Mouse (Mus musculus) adrenal gland, adult 2 months (tissue): Measurements from ENCODE around the gene Tab2. TPM values are rescaled to one million over a fixed set of nuclear protein-coding genes. Genes with fewer than 3 reads are reported as not detected.

Experiments used
- DNase-seq: peaks from one replicate; pipeline ENCODE4 v3.0.0; 2021
- long read RNA-seq: library from polyadenylated mRNA; stranded (forward); transcript quantifications from one replicate; pipeline ENCODE4 v2.0.0, GENCODE M21; 2021
- polyA plus RNA-seq: library from polyadenylated mRNA; depleted of rRNA; stranded (reverse); fragments of >200 nt; gene quantifications from 2 replicates; pipeline ENCODE4 v1.2.3, GENCODE M21; 2012; rRNA removed
- total RNA-seq, 2 experiments: library from RNA; stranded (reverse); gene quantifications; 2 replicates each; pipeline ENCODE4 v1.2.3; 2021

Tab2 gene
- total RNA-seq (10 to 100 TPM; 42.4 to 74.4 TPM), polyA plus RNA-seq (10.5 and 14.1 TPM in 2 replicates)
- long read RNA-seq, full-length matches to known transcripts: 1 of 4 reads
- long read RNA-seq, partial matches to known transcripts: 2 of 4 reads
- long read RNA-seq, other reads (novel, unspliced or antisense): 1 of 4 reads

DNA sequence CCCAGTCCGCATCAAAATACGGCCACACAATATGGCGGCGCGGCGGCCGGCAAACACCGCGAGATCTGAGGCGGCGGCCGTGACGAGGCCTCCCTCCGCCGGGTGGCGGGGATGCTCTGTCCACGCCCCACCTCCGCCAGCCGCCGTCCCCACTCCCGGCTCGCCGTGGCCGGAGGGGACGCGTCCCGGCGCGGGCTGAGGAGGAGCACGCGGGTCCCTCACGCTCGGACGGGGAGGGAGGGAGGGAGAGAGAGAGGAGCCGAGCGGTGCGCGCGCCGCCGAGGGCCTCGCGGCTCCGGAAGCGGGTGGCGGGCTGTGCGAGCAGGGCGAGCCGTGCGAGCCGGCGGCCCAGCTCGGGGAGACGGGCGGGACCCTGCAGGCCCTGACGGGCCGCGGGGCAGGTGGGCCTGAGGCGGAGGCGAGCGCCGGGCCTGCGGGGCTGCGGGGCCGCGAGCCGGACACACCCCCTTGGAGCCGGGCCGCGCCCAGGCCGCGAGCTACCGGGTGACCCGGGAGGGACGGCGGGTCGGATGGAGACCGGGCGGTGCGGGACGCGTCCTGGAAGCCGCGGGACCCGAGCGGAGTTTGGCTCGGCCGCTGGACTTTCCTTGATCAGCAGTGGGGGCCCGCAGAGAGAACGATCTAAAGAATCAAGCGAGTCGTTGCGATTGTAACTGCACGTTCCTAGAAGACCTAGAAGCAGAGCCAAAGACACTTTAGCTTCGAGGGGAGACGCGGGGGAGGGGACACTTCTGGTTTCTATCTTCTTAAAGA lies at the start of gene Tab2:
Tab2 (minus strand) TSS at position 3 of the 774 bp plus-strand sequence.
- peak; percentile 95 for DNase-seq

DNA sequence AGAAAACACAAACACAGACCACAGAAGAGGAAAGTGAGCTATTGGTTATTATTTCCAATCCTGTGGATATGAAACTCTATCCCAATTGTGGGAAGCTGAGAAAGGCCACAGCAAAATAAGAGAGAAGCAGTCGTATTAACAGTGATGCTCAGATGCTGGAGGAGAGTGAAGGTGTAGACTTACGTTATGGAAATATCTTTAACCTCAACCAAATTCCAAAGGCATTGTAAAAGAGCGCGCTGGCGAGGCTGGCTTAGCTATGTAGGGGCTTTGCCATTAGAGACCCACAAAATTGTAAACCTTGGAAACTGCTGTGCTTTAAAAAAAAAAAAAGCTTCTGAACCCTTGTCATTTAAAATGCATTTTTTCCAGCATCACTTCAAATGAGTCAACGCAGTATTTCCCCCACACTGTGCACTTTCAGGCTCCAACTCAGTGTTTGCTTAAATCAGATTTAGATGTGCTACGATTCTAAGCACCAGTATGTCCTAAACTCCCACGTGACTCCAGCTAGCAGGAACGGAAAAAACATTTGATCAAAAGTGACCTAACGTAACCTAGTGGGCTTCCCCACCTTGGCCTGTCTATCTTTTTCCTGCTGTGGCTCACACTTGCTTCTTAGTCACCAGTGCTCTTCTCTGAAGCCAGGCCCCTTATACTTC lies 36.4 kb upstream of the Tab2 start:
- DNase-seq: no peak

DNA sequence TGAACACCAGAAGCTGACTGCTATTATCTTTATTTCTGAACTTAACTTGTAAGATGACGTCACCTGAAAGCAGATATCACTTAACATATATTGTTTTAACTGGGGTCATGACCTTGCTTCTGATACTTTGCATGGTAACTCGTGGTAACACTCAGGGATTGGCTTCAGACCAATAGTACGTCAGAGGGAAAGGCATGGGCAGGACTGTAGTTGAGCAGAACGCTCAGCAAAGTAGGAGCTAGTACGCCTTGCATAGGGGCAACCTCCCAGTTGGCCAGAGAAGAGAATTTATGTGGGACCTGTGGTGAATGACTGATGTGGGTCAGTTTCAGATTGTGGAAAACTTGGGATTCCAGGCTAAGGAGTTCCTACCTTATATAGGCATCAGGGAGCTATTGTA lies 35.6 kb upstream of the Tab2 start:
- no peak for DNase-seq

DNA sequence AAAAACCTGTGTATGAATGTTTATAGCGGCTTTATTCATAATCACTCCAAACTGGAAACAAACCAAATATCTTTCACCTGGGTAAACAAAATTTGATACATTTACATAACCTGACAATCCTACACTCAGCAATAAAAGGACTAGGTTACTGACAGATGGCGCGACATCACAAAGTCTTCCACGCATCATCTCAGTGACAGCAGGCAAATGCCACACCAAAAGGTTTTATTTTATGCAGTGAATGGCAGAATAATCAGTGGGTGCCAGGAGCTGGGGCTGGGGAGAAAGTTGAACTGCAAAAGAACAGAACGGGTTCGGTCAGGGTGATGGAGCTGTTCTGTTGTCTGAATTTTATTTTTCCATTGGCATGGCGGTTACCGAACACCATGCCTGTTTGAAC lies 31.5 kb upstream of the Tab2 start:
- no peak for DNase-seq

DNA sequence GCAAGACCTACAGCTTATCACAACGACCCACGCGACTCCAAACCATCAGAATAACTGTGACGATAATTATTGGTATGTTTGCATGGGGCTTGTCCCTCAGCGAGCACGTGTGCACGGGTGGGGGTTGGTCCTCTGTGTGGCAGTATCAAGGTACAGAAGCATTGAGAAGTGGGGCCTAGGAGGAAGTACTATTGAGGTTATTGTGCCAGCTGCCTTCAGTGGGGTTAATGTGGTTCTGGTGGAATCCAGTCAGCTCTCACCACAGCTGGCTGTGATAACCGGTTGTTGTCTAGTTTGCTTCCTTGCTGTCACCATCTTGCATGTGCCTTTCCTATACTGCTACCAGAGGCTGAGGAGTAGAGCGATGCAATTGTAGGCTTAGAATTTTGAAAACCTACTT lies 20.4 kb upstream of the Tab2 start:
- no peak for DNase-seq

DNA sequence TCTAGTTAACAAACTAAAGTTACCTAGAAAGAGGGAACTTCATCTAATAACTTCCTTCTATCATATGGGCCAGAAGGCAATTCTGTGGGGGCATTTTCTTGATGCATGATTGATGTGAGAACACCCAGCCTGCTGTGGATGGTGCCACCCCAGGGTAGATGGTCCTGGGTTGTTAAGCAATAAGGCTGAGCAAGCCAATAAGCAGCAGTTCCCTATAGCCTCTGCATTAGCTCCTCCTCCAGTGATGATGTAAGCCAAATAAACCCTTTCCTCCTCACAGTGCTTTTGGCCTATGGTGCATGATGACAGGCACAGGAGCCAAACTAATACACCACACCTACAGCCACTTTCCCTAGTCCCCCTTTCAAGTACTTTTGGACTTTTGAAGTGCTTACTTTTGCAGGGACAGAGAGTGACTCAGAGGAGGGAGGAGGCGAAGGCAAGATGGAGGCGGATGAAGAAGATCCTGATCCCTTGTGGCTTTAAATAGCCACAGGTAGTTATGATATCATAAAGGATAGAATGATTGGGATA lies 12.8 kb upstream of the Tab2 start:
- no peak for DNase-seq

DNA sequence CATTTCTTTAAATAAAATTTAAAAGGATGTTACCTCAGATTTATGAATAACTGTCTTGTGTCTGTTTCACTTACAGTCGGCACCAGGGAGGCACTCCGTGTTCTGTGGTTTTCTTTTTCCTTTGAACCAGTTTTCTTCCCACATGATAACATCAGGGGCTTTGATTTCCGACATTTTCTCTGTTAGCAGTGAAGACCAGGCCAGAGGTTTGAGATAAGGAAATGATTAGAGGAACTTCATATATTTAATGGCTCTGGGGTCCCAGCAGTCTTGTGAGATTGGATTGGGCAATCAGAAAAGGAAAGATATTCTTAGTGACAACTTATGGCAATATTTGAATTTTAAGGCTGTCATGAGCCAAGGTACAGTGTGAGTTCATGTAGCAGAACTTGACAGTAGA lies 11.1 kb upstream of the Tab2 start:
- DNase-seq: no peak

DNA sequence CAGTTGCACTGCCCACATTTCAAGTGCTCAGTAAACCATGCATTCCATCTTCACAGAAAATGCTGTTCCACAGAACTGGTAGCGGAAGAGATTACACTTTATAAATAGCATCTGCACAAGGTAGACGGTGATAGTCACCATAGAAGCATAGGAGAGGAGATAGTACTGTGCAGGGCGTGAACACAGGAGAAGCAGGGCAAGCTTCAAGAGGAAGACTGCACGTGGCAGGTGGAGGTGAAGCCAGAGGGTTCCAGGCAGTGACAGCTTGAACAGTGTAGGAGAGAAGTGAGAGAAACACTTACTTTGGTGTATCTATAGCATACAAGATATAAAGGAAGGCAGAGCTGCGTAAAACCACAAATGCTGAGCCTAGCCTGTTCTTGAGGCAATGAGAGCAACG lies 3.0 kb upstream of the Tab2 start:
- DNase-seq: no peak

DNA sequence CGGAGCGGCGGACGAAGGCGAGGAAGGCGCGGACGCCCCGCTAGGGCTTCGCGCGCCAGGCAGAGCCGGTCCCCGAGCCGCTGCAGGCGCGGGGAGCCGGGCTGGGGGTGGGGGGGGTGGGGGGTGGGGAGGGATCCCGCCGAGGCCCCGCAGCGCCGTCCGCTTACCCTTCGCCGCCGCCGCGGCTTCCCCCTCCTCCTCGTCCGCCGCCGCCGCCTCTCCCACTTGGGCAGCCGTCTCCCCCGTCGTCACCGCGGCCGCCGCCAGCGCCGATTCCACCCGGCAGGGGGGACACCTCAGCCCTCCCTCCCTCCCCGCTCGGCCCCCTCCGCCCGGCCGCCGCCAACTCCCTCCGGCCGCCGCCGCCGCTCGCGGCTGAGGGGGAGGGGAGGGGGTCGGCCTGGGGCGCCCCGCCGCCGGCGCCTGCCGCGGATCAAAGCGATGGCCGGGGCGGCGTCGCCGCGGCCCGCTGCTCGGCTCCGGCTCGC lies 352 bp downstream of the Tab2 start:
- peak; percentile 78 for DNase-seq

DNA sequence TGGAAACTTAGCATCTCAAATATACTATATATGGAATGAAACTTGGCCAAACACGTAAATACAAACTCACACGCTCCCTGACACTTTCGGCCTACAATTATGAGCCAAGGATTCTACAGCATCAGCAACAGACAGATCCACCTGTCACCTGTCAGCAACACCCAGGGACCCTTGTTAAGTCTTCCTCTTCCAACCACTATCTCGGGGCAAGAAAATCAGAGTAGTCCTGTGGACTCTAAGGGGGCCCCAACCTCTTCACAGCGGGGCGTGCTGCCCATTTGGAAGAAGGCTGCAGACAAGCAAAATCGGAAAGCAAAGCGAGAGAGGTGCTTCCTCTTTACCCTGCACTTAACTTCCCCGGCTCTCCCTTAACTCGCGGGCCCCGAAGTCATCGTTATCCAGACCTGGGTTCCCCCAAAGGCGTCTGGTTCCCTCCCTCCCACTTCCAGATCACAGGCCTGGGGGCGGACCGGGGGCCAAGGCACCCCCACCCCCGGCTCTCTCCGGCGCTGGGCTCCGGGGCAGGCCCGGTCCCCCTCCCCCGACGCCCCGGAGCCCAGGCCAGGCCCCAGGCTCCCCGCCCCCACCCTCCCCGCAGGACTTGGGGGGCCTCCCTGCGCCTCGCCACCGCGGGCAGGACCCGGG lies 919 bp downstream of the Tab2 start:
- DNase-seq: peak; percentile 66

DNA sequence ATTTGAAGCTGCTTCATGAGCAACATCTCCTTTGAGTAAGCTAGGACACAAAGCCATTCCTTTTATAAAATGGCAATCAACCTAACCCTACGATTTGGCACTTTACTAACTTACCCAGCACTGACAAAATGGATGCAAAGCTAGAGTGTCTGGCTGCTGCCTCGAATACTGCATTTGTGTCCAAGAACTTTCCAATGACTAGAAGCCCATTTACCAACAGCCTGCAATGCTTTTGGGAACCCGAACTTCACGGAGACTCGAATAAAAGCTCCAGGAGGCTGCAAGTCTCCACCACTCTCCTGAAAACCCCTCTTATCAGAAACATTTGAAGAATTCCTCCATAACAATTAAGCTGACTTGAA lies 1.4 kb downstream of the Tab2 start:
- DNase-seq: peak; percentile 6

DNA sequence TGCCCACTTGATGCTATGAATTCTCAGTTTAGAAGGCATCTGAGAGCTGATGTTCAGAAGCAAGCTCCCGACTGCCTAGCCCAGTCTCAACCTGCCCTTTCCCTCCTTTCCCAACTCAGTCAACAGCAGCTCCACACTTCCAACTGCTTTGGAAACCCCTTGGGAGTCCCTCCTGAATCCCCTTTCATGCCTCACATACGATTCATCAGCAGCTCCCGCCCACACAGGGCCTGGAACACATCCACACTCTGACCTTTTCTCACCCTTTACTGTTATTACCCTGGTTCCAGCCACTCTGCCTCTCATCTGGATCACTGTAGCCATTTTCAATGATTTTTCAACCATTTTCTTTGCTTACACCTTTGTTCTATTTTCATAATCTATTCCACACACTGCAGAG lies 13.0 kb downstream of the Tab2 start:
- DNase-seq: no peak

DNA sequence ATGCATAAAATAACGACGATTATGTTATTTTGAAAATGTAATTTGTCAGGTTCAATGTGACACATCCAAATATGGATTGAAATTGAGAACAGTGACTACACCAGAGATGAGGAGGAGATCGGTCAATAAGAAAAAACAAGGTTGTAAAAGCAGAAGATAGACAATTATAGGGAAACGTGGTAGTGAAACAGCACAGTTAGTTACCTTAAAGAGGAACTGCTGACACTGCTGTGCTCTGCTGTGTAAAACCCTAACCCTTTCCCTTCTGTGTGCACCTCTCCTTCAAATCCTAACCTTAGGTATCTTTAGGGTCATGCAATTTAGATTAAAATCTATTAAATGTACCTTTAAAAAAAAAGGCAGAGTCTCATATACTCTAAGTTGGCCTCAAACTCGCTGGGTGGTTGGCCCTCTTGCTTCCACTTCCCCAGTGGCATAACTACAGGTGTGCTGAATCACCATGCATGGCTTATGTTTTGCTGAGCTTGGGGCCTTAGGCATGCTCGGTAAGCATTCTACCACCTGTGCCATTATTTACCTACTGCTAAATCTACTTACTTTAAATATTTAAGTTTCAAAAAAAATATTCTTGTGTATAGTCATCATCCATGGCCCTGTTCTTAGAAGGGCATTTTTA lies 19.4 kb downstream of the Tab2 start:
- no peak for DNase-seq

DNA sequence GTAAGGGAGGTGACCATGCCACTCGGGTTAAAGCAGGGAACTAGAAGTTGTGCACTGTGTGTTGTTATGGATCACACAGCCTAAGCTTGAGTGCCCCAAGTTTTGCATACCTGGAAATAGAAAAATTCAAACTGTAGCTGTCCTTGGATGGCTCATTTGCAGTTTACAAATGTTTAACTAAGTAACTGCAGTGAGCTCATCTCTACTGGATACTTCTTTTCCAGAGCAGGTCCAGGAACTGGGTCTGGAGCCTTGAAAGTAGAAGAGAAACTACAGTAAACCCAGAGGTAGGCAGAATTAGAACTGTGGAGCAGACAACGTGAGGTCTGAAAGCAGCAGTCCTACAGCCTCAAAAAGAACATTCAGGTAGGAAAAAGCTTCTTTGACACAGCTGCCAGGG lies 23.1 kb downstream of the Tab2 start:
- no peak for DNase-seq

DNA sequence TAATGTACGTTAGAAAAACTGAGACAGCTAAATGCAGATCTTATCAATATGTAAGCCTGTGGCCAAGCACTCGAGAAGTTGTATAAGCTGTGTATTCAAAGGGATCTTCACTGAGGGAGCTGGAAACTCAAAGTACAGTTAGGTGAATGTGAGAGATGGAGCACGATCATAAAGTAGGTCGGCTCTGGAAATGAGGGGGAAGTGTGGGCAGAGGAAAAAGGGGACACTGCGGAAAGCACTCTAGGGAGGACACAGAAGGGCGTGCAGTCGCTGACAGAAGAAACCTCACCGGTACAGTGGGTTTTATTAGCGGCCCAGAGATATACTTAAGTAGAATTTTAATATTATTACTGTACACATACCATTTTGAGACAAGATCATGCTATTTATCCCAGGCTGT lies 27.0 kb downstream of the Tab2 start:
- DNase-seq: no peak

DNA sequence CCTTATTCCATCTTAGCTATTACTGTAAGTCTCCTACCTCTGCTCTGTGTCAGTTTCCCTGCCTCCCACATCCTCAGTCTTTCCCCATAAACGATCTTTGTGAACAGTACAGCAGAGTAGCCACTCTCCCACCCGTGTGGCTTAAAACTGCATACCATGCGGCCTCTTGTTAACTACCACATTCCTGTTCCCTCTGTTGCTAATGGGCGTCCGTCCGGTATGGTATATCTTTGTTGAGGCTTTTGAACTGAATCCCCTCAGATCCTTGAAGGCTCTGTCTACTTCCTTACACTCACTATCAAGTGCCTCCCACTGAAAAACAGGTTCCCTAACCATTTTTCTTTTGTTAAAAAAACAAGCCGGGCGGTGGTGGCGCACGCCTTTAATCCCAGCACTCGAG lies 30.5 kb downstream of the Tab2 start:
- no peak for DNase-seq

DNA sequence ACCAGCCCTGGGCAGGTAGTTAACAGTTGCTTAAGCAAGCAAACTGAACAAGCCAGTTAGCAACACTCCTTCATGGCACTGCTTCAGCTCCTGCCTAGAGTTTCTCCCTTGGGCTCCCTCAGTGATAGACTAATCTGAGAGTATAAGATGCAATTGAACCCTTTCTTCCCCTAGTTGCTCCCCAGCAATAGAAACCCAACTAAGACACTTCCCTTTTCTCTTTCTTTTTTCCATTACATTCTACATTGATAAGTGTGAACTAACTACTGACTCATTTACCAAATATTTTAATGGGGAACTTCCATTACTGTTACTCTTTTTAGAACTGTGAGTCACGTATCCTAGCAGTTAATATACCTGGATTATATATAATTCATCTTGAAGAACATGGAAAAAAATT lies 32.6 kb downstream of the Tab2 start:
- DNase-seq: no peak

DNA sequence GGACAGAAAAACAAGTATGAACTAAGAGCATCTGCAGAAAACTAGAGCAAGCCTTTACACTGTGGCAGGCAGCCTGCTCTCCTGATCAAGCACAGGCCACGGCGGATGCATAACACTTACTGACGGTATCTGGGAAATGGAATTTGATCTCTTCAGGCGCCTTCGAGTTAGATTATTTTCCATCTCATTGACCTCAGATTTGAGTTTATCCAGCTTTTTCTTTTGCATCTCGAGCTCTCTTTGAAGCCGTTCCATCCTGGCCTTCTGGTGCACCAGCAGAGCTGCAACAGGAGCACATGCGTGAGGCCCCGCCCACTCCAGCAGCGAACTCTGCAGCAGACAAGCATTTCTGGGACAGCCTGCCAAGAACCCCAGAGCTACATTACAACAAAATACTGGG lies 44.8 kb downstream of the Tab2 start:
- peak; percentile 13 for DNase-seq

DNA sequence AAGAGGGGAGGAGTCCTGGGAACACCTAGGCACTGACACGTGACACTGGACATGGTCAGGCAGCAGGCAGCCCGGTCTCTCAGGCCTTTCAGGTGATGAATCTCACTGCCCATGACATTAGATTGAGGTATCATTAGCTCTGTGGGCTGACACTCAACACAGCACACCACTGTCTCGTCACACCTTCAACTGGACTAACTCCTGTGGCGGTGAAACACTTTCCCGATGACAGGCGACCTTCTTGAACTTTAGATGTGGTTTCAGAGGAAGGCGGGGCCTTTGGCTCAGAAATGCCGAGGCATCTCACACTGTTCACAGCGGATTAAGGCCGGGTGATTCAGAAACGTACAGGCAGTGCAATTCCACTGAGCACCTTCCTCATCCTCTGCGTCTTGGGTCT lies 48.9 kb downstream of the Tab2 start:
- DNase-seq: no peak

DNA sequence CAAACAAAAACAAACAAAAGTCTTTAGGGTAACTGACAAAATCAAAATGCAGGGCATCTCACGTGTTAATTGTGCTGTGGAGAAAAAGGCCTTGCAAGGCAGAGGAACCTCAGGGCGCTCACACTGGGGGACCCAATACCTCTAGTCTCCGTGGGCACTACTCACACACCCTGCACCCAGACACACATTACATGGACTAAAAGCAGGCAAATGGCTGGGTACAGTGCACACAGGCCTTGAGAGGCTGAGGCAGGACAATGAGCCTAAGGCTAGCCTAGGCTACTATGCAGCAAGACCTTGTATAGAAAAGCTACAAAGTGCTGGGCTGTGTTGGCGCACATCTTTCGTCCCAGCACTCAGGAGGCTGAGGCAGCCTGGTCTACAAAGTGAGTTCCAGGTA lies 51.9 kb downstream of the Tab2 start:
- no peak for DNase-seq

DNA sequence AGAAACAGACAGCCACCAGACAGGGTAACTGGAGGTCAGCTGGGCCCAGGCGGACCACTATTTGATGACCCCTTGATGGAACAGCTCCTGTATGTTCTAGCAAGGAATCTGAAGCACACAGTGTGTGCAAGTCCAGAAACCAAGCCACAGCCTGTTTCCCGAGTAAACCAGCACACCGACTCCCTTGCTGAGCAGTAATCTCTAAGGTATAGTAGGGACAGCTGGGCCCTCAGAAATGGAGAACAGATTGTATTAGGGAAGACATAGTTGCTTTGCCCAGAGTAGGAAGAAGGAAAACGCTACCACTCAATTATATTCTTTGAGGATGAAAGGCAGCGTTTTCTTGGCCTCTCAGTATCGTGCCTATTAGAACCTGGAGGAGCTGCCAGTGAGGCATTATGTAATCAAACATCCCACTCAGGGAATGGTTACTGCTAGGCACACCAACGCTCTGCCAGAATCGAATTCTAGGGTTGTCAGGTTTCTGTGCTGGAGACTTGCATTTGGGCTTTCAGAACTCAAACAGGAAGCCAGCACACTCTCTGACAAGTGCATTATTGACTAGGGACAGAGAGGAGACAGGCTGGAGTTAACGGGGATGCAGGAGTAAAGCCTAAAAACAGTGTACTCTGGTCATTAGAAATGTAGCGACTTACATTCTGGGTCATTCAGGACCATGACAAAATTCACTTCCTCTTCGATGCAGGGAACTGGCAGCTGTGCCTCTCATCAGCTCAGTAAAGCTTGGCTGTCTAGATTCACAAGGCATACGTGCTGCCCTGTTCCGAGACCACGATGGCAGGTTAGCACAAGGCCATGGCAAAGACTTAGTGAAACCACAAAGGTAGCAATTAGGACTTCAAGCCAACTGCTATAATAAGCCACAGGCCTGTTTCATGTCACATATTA lies 55.1 kb downstream of the Tab2 start:
- DNase-seq: no peak
